ENCODE assay signal across 8 mouse cellular contexts in the genomic region with DNA sequence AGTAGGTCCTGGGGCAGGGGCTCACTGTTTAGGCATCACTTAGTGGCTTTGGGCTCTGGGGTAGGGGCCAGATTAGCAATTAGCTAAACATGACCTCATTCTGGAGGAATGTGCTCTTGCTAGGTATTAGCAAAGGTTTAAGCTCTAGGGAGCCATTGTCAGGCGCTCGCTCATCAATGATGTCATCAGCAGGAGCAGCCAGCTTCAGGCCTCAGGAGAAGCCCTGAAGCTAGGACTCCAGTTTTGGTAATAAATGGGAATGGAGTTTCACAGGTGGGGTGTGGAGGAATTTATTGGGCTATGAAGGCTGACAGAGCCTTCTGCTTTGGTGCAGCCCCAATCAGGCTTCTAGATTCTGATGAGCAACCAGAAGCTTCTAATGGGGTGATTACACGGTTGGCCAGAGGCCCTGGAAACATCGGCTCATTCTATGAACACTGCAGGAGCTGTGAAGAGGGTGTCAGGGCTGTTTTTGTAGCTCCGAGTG. TPM values are rescaled to one million over a fixed set of nuclear protein-coding genes. Genes with fewer than 3 reads are reported as not detected.
A peak's percentile ranks its signal among the peaks of the same experiment; 100 is the strongest.
DNase-seq lines count a peak whose midpoint lies in the region; ATAC-seq lines count a peak whose summit lies in the region.
"Had no signal": no experiment of that assay in that cellular context is flagged by ENCODE, and none has a peak within 500 bp of the region (broad histone marks: within the 10 kb centered on the region; RNA-seq: fewer than 3 reads in every experiment).

No protein-coding gene starts in this region.

- H3K9ac ChIP-seq in heart, embryonic 14.5 days (ENCODE audit: low read length), result peak overlapping the region; percentile 23; the same call in 1 of the 2 replicates
- no peak overlapping the region for H3K9ac ChIP-seq in midbrain, embryonic 15.5 days

- WGBS in heart, embryonic 14.5 days, result 28% methylated on average over 5 of the region's 5 CpGs
- WGBS in midbrain, embryonic 15.5 days, result 12% methylated on average over 5 of the region's 5 CpGs

- H3K4me2 ChIP-seq in heart, embryonic 14.5 days (ENCODE audit: low read length), result no peak overlapping the region
- no peak overlapping the region for H3K4me2 ChIP-seq in midbrain, embryonic 15.5 days

- DNase-seq in Muller cell, postnatal 12 days (ENCODE audit: inconsistent ontology term), result peak; percentile 92
- peak; percentile 73 for DNase-seq in embryo, embryonic 10.5 days (ENCODE audit: low spot score)
- DNase-seq in urinary bladder, postnatal 10 days (ENCODE audit: low spot score), result no peak
- DNase-seq in right cerebral cortex, adult 18-20 months, result no peak
- DNase-seq: kidney, postnatal 14 days had no signal

- no peaks in the 10 kb centered on the region for H3K27me3 ChIP-seq in heart, embryonic 14.5 days (ENCODE audit: control insufficient read depth, insufficient read depth, low read length)
- no peaks in the 10 kb centered on the region for H3K27me3 ChIP-seq in midbrain, embryonic 15.5 days (replicated peaks)

- peak overlapping the region; percentile 54 to 70; a peak in 3 of 4 replicates for H3K27ac ChIP-seq in heart, embryonic 14.5 days (replicated peaks in 1 of 2; ENCODE audit: control insufficient read depth in 1 of 2, insufficient read depth in 1 of 2, low read depth in 2 of 2, low read length in 2 of 2)
- no peak overlapping the region for H3K27ac ChIP-seq in midbrain, embryonic 15.5 days

- H3K36me3 ChIP-seq in heart, embryonic 14.5 days (ENCODE audit: control insufficient read depth, insufficient read depth, low read length), result no peaks in the 10 kb centered on the region
- no peaks in the 10 kb centered on the region for H3K36me3 ChIP-seq in midbrain, embryonic 15.5 days (replicated peaks)

- H3K4me1 ChIP-seq in heart, embryonic 14.5 days (ENCODE audit: control insufficient read depth in 2 of 2, insufficient read depth in 2 of 2, low read length in 2 of 2), result peaks cover 24 to 48% of the 10 kb centered on the region in 2 experiments
- H3K4me1 ChIP-seq in midbrain, embryonic 15.5 days, result peaks cover 15% of the 10 kb centered on the region

- no peaks in the 10 kb centered on the region for H3K9me3 ChIP-seq in heart, embryonic 14.5 days (ENCODE audit: control insufficient read depth, low read length)
- no peaks in the 10 kb centered on the region for H3K9me3 ChIP-seq in midbrain, embryonic 15.5 days

- no peak overlapping the region for H3K4me3 ChIP-seq in heart, embryonic 14.5 days (ENCODE audit: control insufficient read depth in 1 of 2, insufficient read depth in 1 of 2, low read depth in 1 of 2, low read length in 2 of 2)
- H3K4me3 ChIP-seq in midbrain, embryonic 15.5 days, result no peak overlapping the region

- ATAC-seq in heart, embryonic 14.5 days (ENCODE audit: insufficient number of reproducible peaks, insufficient read depth, low FRiP score, low read depth), result no peak
- peak; percentile 22; the same call in 1 of the 2 replicates for ATAC-seq in midbrain, embryonic 15.5 days (replicated peaks)
- ATAC-seq in megakaryocyte progenitor cell, adult 5-6 weeks (replicated peaks; ENCODE audit: poor library complexity), result no peak

RNA-seq across cellular contexts. Expression of a gene that starts 30.0 kb away (rescaled TPM):
- polyA plus RNA-seq in heart, embryonic 14.5 days (2014; fragmentation: Nextera tagmentation; extraction: Ambion mirVana), result 10.0 and 11.2 TPM in 2 replicates
- polyA plus RNA-seq in midbrain, embryonic 15.5 days (2015; fragmentation: Nextera tagmentation; extraction: Ambion mirVana), result 12.0 and 12.6 TPM in 2 replicates
- total RNA-seq in megakaryocyte progenitor cell, adult 5-6 weeks (2015), result 16.1 and 16.9 TPM in 2 replicates
- total RNA-seq in megakaryocyte progenitor cell, adult 5-6 weeks (2017), result 16.7 and 17.1 TPM in 2 replicates

RNA-seq across cellular contexts. Expression of a gene that starts 56.4 kb away (rescaled TPM):
- polyA plus RNA-seq in heart, embryonic 14.5 days (2014; fragmentation: Nextera tagmentation; extraction: Ambion mirVana), result not detected in 2 replicates
- polyA plus RNA-seq in midbrain, embryonic 15.5 days (2015; fragmentation: Nextera tagmentation; extraction: Ambion mirVana), result not detected in 2 replicates
- total RNA-seq in megakaryocyte progenitor cell, adult 5-6 weeks (2015), result not detected in 2 replicates
- not detected in 2 replicates for total RNA-seq in megakaryocyte progenitor cell, adult 5-6 weeks (2017)

Comparison
In these comparisons a context has a peak if more than half of its experiments do, and no peak if none do; other contexts are left out.
1. DNase-seq: peak in Muller cell, postnatal 12 days (single experiment) and embryo, embryonic 10.5 days (single experiment); none in urinary bladder, postnatal 10 days (single experiment) and right cerebral cortex, adult 18-20 months (single experiment).